Mouse (Mus musculus) adrenal gland, postnatal 14 days (tissue): ENCODE data around the gene Gm45337. TPM values are rescaled to one million over a fixed set of nuclear protein-coding genes. Genes with fewer than 3 reads are reported as not detected.

Experiments used
- DNase-seq: peaks from one replicate; pipeline ENCODE4 v3.0.0; 2021; ENCODE audit warnings: mixed read lengths
- total RNA-seq: library from RNA; stranded (reverse); gene quantifications from 2 replicates; pipeline ENCODE4 v1.2.3, GENCODE M21; 2021

Gene Gm45337
- total RNA-seq, 1 experiment from 2014 or later, result not detected

- peak; percentile 88 for DNase-seq
Observed at GRCm38 (mm10) chr7:142097776-142098175, 46.6 kb downstream of the Gm45337 start.

GRCm38 (mm10) chr7:142096701-142097100, 47.7 kb downstream of the Gm45337 start:
- DNase-seq, result no peak

DNA sequence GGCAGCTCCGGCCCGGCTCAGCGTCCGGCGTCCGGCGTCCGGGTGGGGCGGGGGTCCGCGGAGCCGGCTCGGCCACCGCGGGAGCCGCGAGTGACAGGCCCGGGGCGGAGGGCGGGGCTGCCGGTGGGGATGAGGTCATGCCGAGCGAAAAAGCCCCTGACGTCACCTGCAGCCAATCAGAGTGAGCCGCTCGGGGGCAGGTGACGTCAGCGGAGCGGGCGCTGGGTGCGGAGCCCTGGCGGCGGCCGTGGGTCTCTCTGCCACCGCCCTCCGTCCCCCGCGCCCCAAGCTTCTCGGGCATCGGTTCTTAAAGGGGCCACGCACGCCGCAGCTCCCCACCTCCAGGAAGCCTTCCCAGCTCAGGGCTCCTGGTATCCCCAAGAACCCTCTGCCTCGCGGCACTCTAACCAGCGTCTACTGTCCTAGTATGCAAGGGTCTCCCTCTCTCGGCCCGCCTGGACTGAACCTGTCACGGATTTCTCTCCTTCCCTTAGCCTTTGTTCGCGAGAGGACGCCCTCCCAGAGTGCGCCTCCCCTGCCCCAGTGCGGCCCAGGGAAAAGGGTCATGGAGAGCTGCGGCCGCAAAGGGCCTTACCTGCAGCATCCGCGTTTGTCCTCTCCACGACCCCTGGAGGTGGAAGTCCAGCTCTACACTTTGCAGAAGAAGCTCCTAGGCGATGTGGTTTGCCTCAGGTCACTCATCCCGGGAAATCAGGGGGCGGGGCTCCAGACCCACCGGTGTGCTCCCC, 49.0 kb downstream of the Gm45337 start, which contains the start of gene Dusp8:
TSS of gene Dusp8 (minus strand) at position 661 of the 749 bp plus-strand sequence.
- DNase-seq, result peak; percentile 93

- peak; percentile 27 for DNase-seq
Observed at GRCm38 (mm10) chr7:142094301-142095143, 49.9 kb downstream of the Gm45337 start.

GRCm38 (mm10) chr7:142093696-142094240, 50.6 kb downstream of the Gm45337 start:
- no peak for DNase-seq

Other genes starting within 250 kb of the Gm45337 start
- 47.8 and 52.5 TPM in 2 replicates for gene Tollip, start 226.1 kb downstream of the Gm45337 start, total RNA-seq
- 3.0 and 4.0 TPM in 2 replicates for gene Brsk2, start 194.9 kb downstream of the Gm45337 start, total RNA-seq
- 47.4 and 48.6 TPM in 2 replicates for gene Mob2, start 83.5 kb downstream of the Gm45337 start, total RNA-seq
- 7.3 and 8.4 TPM in 2 replicates for gene Dusp8, start 48.8 kb downstream of the Gm45337 start, total RNA-seq
- not detected in 2 replicates for gene Gm45618, start 23.9 kb downstream of the Gm45337 start, total RNA-seq
- not detected in 2 replicates for gene Gm39115, start 8.6 kb downstream of the Gm45337 start, total RNA-seq
- not detected in 2 replicates for gene Gm29735, start 12.5 kb upstream of the Gm45337 start, total RNA-seq
- gene Gm4553, start 21.1 kb upstream of the Gm45337 start, total RNA-seq, result not detected in 2 replicates
- not detected in 2 replicates for gene Krtap5-2, start 31.4 kb upstream of the Gm45337 start, total RNA-seq
- not detected in 2 replicates for gene Gm10153, start 45.8 kb upstream of the Gm45337 start, total RNA-seq
- not detected in 2 replicates for gene Krtap5-3, start 56.8 kb upstream of the Gm45337 start, total RNA-seq
- gene Gm7579, start 67.3 kb upstream of the Gm45337 start, total RNA-seq, result not detected in 2 replicates
- not detected in 2 replicates for gene Krtap5-5, start 85.4 kb upstream of the Gm45337 start, total RNA-seq
- not detected in 2 replicates for gene Gm40460, start 96.5 kb upstream of the Gm45337 start, total RNA-seq
- not detected in 2 replicates for gene Gm2431, start 113.7 kb upstream of the Gm45337 start, total RNA-seq
- not detected in 2 replicates for gene Gm4559, start 129.8 kb upstream of the Gm45337 start, total RNA-seq
- not detected in 2 replicates for gene Krtap5-1, start 152.5 kb upstream of the Gm45337 start, total RNA-seq
- gene Krtap5-4, start 158.9 kb upstream of the Gm45337 start, total RNA-seq, result not detected in 2 replicates
- gene Ifitm10, start 229.1 kb upstream of the Gm45337 start, total RNA-seq, result 3.8 and 5.1 TPM in 2 replicates
- gene Gm49369, start 238.1 kb upstream of the Gm45337 start, total RNA-seq, result 1.4 TPM in 1 of 2 replicates, not detected in the other
- gene Ctsd, start 243.4 kb upstream of the Gm45337 start, total RNA-seq, result 678 and 680 TPM in 2 replicates